Mouse (Mus musculus): ENCODE results near the gene Tsfm. TPM values are rescaled to one million over a fixed set of nuclear protein-coding genes. Genes with fewer than 3 reads are reported as not detected.
A peak's percentile ranks its signal among the peaks of the same experiment; 100 is the strongest.

Tsfm gene
- total RNA-seq, 2 experiments from 2014 or later, result 23.5 to 29.5 TPM

DNA sequence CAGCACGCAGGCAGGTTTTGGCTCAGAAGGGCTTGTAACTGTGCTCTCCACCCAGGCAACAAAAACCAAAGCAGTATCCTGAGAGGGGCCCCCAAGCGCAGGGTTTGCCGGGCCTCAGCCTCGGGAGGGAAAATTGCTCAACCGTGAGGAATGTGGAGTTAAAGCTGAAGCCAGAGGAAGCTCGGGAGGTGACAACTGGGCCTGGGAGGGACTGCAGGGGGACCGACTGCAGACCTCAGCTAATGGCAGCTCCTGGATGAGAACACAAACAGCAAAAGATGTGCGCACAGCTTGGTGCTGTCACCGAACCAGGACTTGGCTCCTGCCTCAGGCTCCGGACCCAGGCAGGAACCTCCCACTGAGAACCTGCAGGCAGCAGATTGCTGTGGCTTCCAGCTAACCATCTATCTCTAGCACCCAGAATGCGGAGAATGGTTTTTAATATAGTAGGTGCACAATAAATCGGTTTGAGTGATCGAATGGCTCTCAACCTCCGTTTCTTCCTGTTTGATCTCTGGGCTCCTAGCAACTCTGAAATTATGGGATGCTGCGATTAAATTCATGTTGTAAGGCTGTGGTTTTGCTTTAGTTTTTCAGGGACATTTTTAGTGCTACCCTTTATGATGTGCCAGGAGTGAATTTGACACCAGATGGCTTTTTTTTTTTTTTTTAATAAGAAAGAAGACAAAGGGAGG lies 68.2 kb downstream of the Tsfm start:
- peak; percentile 53 for DNase-seq

DNA sequence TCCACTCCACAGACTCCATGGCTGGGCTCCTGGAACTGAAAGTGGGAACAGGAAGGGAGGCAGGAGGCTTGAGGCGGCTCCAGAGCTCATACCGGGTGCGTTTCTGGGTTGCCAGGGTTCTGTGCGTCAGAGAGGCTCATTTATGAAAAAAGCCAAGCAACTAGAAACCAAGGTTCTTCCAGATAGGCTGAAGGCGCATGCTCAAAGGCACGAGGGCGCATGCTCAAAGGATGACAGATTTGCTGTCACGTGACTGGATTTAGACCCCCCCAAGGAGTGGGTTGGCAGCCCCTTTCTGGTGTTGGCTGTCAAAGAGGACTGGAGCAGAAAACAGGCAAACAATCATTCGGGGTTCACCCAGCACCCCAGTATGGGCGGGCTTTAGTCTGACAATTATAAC lies 68.9 kb downstream of the Tsfm start:
- peak; percentile 73 for DNase-seq

Small RNA genes lying within 50 kb of the gene (microRNA-seq; reads per million reads assigned to microRNA genes)
- gene Mir26a-2 (22.3 to 44.8 reads per million in 2 experiments), gene Mir546 (0 to 0.25 reads per million in 2 experiments)

Other genes starting within 250 kb of the Tsfm start
- 1 to 10 TPM; 2.9 to 4.2 TPM for gene Atp23, start 129.5 kb downstream of the Tsfm start, total RNA-seq (2021)
- gene Ctdsp2, start 52.1 kb downstream of the Tsfm start, total RNA-seq (2021), result 100 to 1,000 TPM; 135 to 155 TPM
- under 1 TPM; 0.33 to 0.95 TPM for gene Avil, start 30.1 kb downstream of the Tsfm start, total RNA-seq (2021)
- gene Mettl1, start 10.6 kb upstream of the Tsfm start, total RNA-seq (2021), result 10 to 100 TPM; 14.7 to 18.9 TPM
- gene Eef1akmt3, start 10.7 kb upstream of the Tsfm start, total RNA-seq (2021), result under 1 TPM; 0.21 to 0.84 TPM
- gene Cyp27b1, start 17.4 kb upstream of the Tsfm start, total RNA-seq (2021), result under 1 TPM; 0.45 to 0.49 TPM
- 1 to 10 TPM; 1.1 to 2.0 TPM for gene March9, start 29.3 kb upstream of the Tsfm start, total RNA-seq (2021)
- gene Cdk4, start 32.7 kb upstream of the Tsfm start, total RNA-seq (2021), result 100 to 1,000 TPM; 122 to 147 TPM
- gene Tspan31, start 39.4 kb upstream of the Tsfm start, total RNA-seq (2021), result 10 to 100 TPM; 29.7 to 32.0 TPM
- gene Agap2, start 44.4 kb upstream of the Tsfm start, total RNA-seq (2021), result 1 to 10 TPM; 2.7 to 3.4 TPM
- gene Os9, start 90.3 kb upstream of the Tsfm start, total RNA-seq (2021), result 10 to 100 TPM; 29.4 to 33.9 TPM
- gene B4galnt1, start 134.4 kb upstream of the Tsfm start, total RNA-seq (2021), result 1 to 10 TPM; 1.6 to 3.3 TPM
- gene Slc26a10, start 149.8 kb upstream of the Tsfm start, total RNA-seq (2021), result 1 to 10 TPM; 3.0 to 6.1 TPM
- gene Arhgef25, start 159.2 kb upstream of the Tsfm start, total RNA-seq (2021), result 10 to 100 TPM; 16.2 to 26.2 TPM
- gene Dtx3, start 164.9 kb upstream of the Tsfm start, total RNA-seq (2021), result 10 to 100 TPM; 28.8 to 37.6 TPM
- gene Pip4k2c, start 180.7 kb upstream of the Tsfm start, total RNA-seq (2021), result 1 to 10 TPM; 8.5 to 9.6 TPM
- 1 to 10 TPM; 1.1 to 1.6 TPM for gene Kif5a, start 232.5 kb upstream of the Tsfm start, total RNA-seq (2021)
- gene Dctn2, start 235.5 kb upstream of the Tsfm start, total RNA-seq (2021), result 100 to 1,000 TPM; 117 to 120 TPM

Measured in gastrocnemius, postnatal 10 days (tissue).